Mouse (Mus musculus) small intestine, adult 2 months (tissue): ENCODE results near the gene Lfng.

Source experiments
- CTCF ChIP-seq: fragments of 200-500 bp; IDR thresholded peaks from 2 replicates; pipeline ENCODE4 v1.5.1; 2012; ENCODE audit warnings: low read depth, mild to moderate bottlenecking, control low read depth, inconsistent platforms, low read length, moderate library complexity, mixed read lengths; ENCODE audit not compliant: insufficient replicate concordance, insufficient read length; ENCODE audit errors: extremely low read depth
- POLR2A ChIP-seq: fragments of 200-500 bp; IDR thresholded peaks from 2 replicates; pipeline ENCODE4 v1.6.1; 2012; ENCODE audit warnings: low read depth, mild to moderate bottlenecking, control low read depth, inconsistent platforms, low read length, moderate library complexity

GRCm38 (mm10) chr5:140622978-140623670, 16.0 kb downstream of the Lfng start:
- no peak for TF ChIP-seq POLR2A
- no peak for TF ChIP-seq CTCF
